Mouse (Mus musculus): Measurements from ENCODE around the gene Cttn.

The Cttn gene

DNA sequence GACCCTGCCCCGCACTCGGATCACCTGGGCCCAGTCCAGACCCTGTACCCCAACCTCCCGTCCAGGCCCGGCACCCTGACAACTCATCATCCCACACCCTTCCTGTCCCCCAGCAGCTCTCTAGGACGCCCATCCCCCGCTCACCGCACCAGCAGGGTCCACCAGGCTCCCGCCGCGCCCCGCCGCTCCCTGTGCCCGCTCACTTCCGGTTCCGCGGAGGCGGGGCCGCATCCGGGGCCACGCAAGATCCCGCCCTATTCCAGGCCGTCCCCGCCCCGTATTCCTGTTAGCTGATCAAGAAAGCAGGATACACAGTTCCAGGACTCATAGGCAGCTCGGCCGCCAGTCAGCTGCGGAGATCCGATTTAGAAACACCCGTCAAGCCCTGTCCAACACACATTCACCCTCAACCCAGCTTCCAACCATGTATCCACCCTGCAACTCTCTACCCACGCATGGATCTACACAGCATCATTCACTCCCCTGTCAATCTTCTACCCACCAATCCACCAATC is at the start of gene Cttn:
TSS of gene Cttn (minus strand) at position 465 of the 515 bp plus-strand sequence.
- peak; percentile 91 for DNase-seq (ENCODE audit: low spot score)

DNA sequence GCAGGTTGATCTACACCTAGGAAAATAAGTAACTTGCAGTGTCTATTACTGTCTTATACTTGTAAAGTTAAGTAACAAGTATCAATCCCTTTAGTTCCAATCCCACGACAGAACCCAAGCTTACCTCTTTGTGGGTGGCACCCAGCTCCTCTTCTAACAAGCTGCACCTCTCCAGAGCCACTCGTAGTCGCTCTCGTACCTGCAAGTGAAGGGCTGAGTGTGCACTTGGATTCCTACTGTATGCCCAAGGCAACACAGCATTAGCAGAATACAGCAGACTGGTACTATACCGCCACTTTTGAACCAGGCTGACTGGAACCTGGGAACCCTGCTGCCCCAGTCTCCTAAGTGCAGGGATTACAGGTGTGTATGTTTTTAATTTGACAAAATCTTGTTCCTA is 49.0 kb upstream of the Cttn start:
- peak; percentile 45 for DNase-seq (ENCODE audit: low spot score)

GRCm38 (mm10) chr7:144516711-144517110 is 45.9 kb upstream of the Cttn start:
- DNase-seq (ENCODE audit: low spot score), result no peak

DNA sequence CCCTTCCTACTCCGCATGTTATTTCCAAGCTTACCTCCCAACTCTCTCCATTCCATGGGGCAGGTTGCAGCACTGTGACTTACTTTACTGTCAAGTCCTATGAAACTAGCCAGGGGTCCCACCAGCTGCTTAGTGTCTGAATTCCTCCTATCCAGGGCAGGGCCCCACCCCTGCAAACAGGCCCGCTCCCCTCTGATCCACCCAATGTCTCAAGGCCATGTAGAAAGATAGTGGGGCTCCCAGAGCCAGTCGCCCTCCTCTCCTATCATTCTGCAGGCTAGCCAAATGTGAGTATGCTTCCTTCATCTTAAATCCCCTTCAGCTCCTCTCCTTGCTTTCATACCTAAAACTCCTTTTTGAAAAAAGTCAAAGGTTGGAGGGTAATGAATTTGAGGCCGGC is 38.3 kb upstream of the Cttn start:
- no peak for DNase-seq (ENCODE audit: low spot score)

- no peak for DNase-seq (ENCODE audit: low spot score)
These were observed 36.0 kb upstream of the Cttn start for GRCm38 (mm10) chr7:144506807-144507206.

DNA sequence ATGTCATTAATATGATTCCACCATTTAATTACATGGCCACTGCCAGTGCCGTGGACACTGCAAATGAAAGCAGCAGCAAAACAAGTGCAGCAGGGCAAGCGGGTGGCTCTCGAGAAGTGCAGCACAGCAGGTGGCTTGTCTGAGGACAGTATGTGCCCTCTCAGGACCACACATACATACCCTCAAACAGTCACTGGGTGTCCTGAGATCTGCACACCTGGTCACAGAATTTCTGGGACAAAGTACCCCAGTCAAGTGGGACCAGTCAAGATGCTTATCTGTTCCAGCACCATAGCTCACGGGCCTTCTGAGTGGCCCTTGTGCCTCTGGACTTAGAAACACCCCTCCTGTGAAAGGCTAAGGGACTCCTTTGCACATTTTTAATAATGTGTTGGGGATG is 33.1 kb upstream of the Cttn start:
- peak; percentile 3 for DNase-seq (ENCODE audit: low spot score)

- DNase-seq (ENCODE audit: low spot score), result no peak
These were observed 22.1 kb upstream of the Cttn start for GRCm38 (mm10) chr7:144492931-144493330.

GRCm38 (mm10) chr7:144490201-144490873 is 19.5 kb upstream of the Cttn start:
- no peak for DNase-seq (ENCODE audit: low spot score)

- peak; percentile 6 for DNase-seq (ENCODE audit: low spot score)
These were observed 18.4 kb upstream of the Cttn start for GRCm38 (mm10) chr7:144489067-144489774.

GRCm38 (mm10) chr7:144480314-144480713 is 9.5 kb upstream of the Cttn start:
- no peak for DNase-seq (ENCODE audit: low spot score)

- no peak for DNase-seq (ENCODE audit: low spot score)
These were observed 8.8 kb upstream of the Cttn start for GRCm38 (mm10) chr7:144479569-144479968.

DNA sequence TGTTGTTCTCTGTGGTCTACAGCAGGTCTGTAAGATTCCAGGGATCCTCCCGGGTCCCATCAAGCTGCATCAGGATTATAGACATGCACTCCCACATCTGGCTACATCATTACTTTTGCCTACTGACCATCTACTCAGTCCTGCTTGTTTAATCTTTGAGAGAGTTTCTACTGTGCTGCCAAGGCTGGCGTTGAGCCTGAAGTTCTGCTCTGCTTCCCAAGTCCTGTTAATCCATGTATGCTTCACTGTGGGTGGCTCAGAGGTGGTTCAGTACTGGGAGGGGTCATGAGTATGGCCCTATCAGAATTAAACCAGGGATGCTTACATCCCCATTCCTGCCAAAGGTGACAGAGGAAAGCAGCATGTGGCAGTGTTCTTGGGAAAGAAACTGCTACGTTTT is 4.9 kb upstream of the Cttn start:
- no peak for DNase-seq (ENCODE audit: low spot score)

- no peak for DNase-seq (ENCODE audit: low spot score)
These were observed 2.7 kb upstream of the Cttn start for GRCm38 (mm10) chr7:144473486-144473885.

GRCm38 (mm10) chr7:144471103-144471502 is 294 bp upstream of the Cttn start:
- DNase-seq (ENCODE audit: low spot score), result no peak

- no peak for DNase-seq (ENCODE audit: low spot score)
These were observed 783 bp downstream of the Cttn start for GRCm38 (mm10) chr7:144469908-144470544.

GRCm38 (mm10) chr7:144469181-144469641 is 1.6 kb downstream of the Cttn start:
- peak; percentile 35 for DNase-seq (ENCODE audit: low spot score)

- DNase-seq (ENCODE audit: low spot score), result no peak
These were observed 2.1 kb downstream of the Cttn start for GRCm38 (mm10) chr7:144468741-144469140.

DNA sequence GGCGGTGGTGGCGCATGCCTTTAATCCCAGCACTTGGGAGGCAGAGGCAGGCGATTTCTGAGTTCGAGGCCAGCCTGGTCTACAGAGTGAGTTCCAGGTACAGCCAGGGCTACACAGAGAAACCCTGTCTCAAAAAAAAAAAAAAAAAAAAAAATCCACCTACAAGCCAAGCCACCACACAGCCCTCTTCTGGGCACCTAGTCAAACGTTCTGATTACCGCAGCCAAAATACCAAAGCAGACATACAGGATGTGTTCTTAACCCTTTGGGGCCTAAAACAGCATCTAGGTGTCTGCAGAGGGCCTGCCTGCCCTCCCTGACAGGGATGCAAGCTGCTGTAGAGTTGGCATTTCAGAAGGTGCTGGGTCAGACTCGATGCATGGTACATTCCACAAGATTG is 8.2 kb downstream of the Cttn start:
- no peak for DNase-seq (ENCODE audit: low spot score)

DNA sequence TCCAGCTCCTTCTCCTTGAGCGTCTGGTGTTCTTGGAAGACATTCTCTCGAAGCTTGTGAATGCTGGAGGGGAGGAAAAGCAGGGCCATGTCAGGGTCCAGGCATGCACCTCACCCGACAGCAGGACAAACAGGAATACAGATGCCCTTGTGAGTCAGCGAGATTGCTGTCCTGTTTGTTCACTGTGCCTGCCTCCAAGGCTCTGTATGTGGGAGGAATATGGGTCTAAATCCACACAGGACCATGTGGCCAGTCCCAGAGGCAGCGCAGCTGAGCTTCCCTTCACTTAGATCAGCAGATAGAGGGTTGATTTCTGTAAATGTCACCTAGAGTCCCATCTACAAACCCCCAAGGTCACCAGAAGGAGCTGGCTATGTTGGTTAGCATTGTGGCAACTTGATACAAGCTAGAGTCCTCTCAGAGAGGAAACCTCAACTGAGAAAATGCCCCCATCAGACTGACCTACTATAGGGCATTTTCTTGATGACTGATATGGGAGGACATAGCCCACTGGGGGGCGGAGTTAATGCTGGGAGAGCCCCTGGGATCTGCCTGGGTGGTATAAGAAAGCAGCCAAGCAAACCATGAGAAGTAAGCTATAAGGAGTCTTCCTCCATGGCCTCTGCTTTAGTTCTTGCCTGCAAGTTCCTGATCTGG is 9.4 kb downstream of the Cttn start:
- no peak for DNase-seq (ENCODE audit: low spot score)

DNA sequence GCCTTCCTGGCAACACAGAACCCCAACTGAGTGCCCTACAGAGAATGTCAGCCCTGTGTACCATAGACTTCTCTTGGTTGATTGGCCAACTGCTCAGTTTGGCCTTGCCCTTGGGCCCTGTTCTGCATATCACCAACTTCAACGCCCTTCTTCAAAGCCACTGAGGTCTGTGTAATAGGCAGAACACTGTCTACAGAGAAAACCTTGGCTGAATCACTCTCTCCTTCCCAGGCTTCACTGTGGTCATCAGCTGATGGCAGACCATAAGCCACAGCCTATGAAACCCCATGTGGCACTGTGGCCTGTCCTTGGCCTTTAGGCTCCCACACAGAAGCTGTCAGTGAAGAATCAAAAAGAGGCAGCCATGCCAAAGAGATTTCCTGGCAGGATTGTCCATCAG is 11.9 kb downstream of the Cttn start:
- DNase-seq (ENCODE audit: low spot score), result no peak

- DNase-seq (ENCODE audit: low spot score), result no peak
These were observed 20.1 kb downstream of the Cttn start for GRCm38 (mm10) chr7:144450661-144451060.

Measured in lung, postnatal 25 days (tissue).